Mouse (Mus musculus) midbrain, embryonic 16.5 days (tissue): ENCODE measurements around the gene Lpar2. TPM values are rescaled to one million over a fixed set of nuclear protein-coding genes. Genes with fewer than 3 reads are reported as not detected.

Source experiments
- ATAC-seq: fragments of 200-750 bp; cut with Nextera tagmentation; 2 replicates; pipeline ENCODE4 v1.8.0; 2017; ENCODE audit warnings: moderate TSS enrichment
- H3K27ac ChIP-seq: fragments of 300-500 bp; sonication (generic); 2 replicates; pipeline ENCODE4 v1.5.1; 2014; ENCODE audit warnings: mild to moderate bottlenecking, low read length, mixed read lengths
- H3K27me3 ChIP-seq: fragments of 300-500 bp; sonication (generic); 2 replicates; pipeline ENCODE4 v1.6.1; 2014; ENCODE audit warnings: low read depth, low read length, mixed read lengths; ENCODE audit not compliant: control insufficient read depth, insufficient read depth
- H3K36me3 ChIP-seq: fragments of 300-500 bp; sonication (generic); 2 replicates; pipeline ENCODE4 v1.6.1; 2014; ENCODE audit warnings: mild to moderate bottlenecking, low read length, moderate library complexity, mixed read lengths; ENCODE audit not compliant: control insufficient read depth, insufficient read depth
- H3K4me1 ChIP-seq: fragments of 300-500 bp; sonication (generic); 2 replicates; pipeline ENCODE4 v1.6.1; 2014; ENCODE audit warnings: mild to moderate bottlenecking, low read length, mixed read lengths; ENCODE audit not compliant: control insufficient read depth, insufficient read depth
- H3K4me2 ChIP-seq: fragments of 300-500 bp; sonication (generic); 2 replicates; pipeline ENCODE4 v1.6.1; 2014; ENCODE audit warnings: mild to moderate bottlenecking, low read length, mixed read lengths
- H3K4me3 ChIP-seq: fragments of 300-500 bp; sonication (generic); 2 replicates; pipeline ENCODE4 v1.5.1; 2014; ENCODE audit warnings: low read depth, mild to moderate bottlenecking, low read length, moderate library complexity, mixed read lengths
- H3K9ac ChIP-seq: fragments of 300-500 bp; sonication (generic); 2 replicates; pipeline ENCODE4 v1.6.1; 2014; ENCODE audit warnings: low read depth, low read length, mixed read lengths
- H3K9me3 ChIP-seq: fragments of 300-500 bp; sonication (generic); replicated peaks from 2 replicates; pipeline ENCODE4 v1.6.1; 2014; ENCODE audit warnings: mild to moderate bottlenecking, low read length, mixed read lengths; ENCODE audit not compliant: control insufficient read depth, poor library complexity, severe bottlenecking
- WGBS: fragments of 180-500 bp; shearing (Covaris S2); extraction: QIAGEN DNeasy Blood & Tissue Kit; methylation state at CpG from one replicate; pipeline ENCODE4 v1.1.7; 2014; 5-methylcytosine and 5-hydroxymethylcytosine counted together
- polyA plus RNA-seq: library from polyadenylated mRNA; unstranded; fragments of >200 nt; fragmentation: Nextera tagmentation; extraction: Ambion mirVana; gene quantifications from 2 replicates; pipeline ENCODE4 v1.2.1, GENCODE M21; 2015

Gene Lpar2
- polyA plus RNA-seq, 1 experiment from 2014 or later, result 0.69 TPM

DNA sequence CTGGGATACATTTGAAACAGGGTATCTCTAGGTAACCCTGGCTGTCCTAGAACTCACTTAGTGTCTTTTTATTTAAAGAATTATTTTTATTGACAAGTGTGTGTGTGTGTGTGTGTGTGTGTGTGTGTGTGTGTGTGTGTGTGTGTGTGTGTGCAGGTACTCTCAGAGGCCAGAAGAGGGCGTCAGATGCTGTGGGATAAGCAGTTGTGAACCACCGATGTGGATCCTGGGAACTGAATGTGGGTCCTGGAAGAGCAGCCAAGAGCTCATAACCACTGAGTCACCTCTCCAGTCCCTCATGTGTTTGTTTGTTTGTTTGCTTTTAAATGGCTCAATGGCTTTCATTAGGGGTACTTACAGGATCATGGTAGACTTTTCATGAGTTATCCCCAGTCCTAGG is 7.3 kb upstream of the Lpar2 start:
- Histone ChIP-seq H3K27ac (no peak overlapping the region), H3K27me3 (no peaks in the 10 kb centered on the region), H3K9me3 (no peaks in the 10 kb centered on the region), H3K4me3 (no peak overlapping the region), H3K9ac (no peak overlapping the region), H3K4me2 (no peak overlapping the region), H3K36me3 (peaks cover 40% of the 10 kb centered on the region), H3K4me1 (0 out of 2 replicates have a peak, but pooled peaks cover under 1% of the 10 kb centered on the region)
- no peak for ATAC-seq
- 85% methylated on average over 2 of the region's 2 CpGs for WGBS

- H3K4me3 ChIP-seq, result no peak overlapping the region
- ATAC-seq, result no peak
- H3K36me3 ChIP-seq, result peaks cover 40% of the 10 kb centered on the region
- WGBS, result 98% methylated on average over 4 of the region's 4 CpGs
- no peaks in the 10 kb centered on the region for H3K9me3 ChIP-seq
- no peak overlapping the region for H3K27ac ChIP-seq
- H3K4me1 ChIP-seq, result no peaks in the 10 kb centered on the region
- no peaks in the 10 kb centered on the region for H3K27me3 ChIP-seq
- H3K9ac ChIP-seq, result no peak overlapping the region
- H3K4me2 ChIP-seq, result no peak overlapping the region
These were observed 6.8 kb upstream of the Lpar2 start for GRCm38 (mm10) chr8:69815396-69815795.

GRCm38 (mm10) chr8:69820466-69820865 is 1.8 kb upstream of the Lpar2 start:
- ATAC-seq, result no peak
- H3K36me3 ChIP-seq, result peaks cover 10% of the 10 kb centered on the region
- H3K4me3 ChIP-seq, result no peak overlapping the region
- no peaks in the 10 kb centered on the region for H3K27me3 ChIP-seq
- H3K9ac ChIP-seq, result no peak overlapping the region
- H3K4me1 ChIP-seq, result peaks cover 27% of the 10 kb centered on the region
- H3K9me3 ChIP-seq, result no peaks in the 10 kb centered on the region
- H3K4me2 ChIP-seq, result no peak overlapping the region
- no peak overlapping the region for H3K27ac ChIP-seq
- WGBS, result 89% methylated on average over 9 of the region's 9 CpGs

- H3K4me1 ChIP-seq, result peaks cover 32% of the 10 kb centered on the region
- peak overlapping the region; percentile 80 for H3K4me2 ChIP-seq
- no peaks in the 10 kb centered on the region for H3K9me3 ChIP-seq
- ATAC-seq, result peak; percentile 64
- peak overlapping the region; percentile 78 for H3K27ac ChIP-seq
- peaks cover 13% of the 10 kb centered on the region; the same call in 1 of the 2 replicates for H3K36me3 ChIP-seq
- WGBS, result 1% methylated on average over 16 of the region's 22 CpGs
- no peaks in the 10 kb centered on the region for H3K27me3 ChIP-seq
- H3K4me3 ChIP-seq, result peak overlapping the region; percentile 59
- H3K9ac ChIP-seq, result peak overlapping the region; percentile 76
These were observed 251 bp upstream of the Lpar2 start for GRCm38 (mm10) chr8:69821971-69822385.

GRCm38 (mm10) chr8:69826371-69826770 is 4.1 kb downstream of the Lpar2 start:
- H3K4me2 ChIP-seq, result no peak overlapping the region
- no peak overlapping the region for H3K4me3 ChIP-seq
- H3K27ac ChIP-seq, result no peak overlapping the region
- H3K9ac ChIP-seq, result no peak overlapping the region
- 95% methylated on average over 12 of the region's 12 CpGs for WGBS
- no peak for ATAC-seq
- H3K4me1 ChIP-seq, result peaks cover 32% of the 10 kb centered on the region
- H3K36me3 ChIP-seq, result peaks cover 15% of the 10 kb centered on the region
- no peaks in the 10 kb centered on the region for H3K9me3 ChIP-seq
- no peaks in the 10 kb centered on the region for H3K27me3 ChIP-seq

DNA sequence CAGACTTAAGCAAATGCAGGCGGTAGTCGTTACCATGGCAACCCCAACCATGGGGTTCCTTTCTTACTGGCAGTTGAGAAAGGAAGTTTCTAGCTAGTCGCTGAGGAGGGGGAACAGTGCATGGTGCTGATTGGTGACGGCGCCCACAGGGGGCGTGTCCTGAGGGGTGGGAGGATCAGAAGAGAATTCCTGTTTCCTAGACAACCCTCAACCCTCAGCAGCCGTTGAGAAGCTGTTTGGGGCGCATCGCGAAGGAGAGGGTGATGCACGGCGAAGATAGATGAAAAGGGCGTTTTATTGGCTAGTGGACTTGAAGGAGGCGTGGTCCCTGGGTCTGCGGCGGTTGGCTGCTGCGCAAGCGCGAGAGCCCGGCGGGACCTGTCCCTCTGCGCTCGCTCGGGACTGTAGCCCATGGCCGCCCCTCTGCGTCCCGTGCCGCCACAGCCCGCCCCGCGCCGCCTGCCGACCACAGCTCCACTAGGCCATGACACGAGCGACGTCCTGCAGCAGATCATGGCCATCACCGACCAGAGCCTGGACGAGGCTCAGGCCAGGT is 10.1 kb downstream of the Lpar2 start, which contains the start of gene Pbx4:
Gene Pbx4, plus strand, starts transcription at position 194 of the 556 bp plus-strand sequence.
- Histone ChIP-seq H3K27me3 (no peaks in the 10 kb centered on the region), H3K4me2 (peak within 1 kb of the TSS; percentile 86), H3K9ac (peak within 1 kb of the TSS; percentile 86), H3K4me1 (peaks cover 13% of the 10 kb centered on the region), H3K27ac (peak within 1 kb of the TSS; percentile 87), H3K36me3 (peaks cover 4% of the 10 kb centered on the region), H3K9me3 (no peaks in the 10 kb centered on the region), H3K4me3 (peak within 1 kb of the TSS; percentile 68)
- peak; percentile 99 for ATAC-seq
- under 1% methylated on average over 38 of the region's 38 CpGs for WGBS

DNA sequence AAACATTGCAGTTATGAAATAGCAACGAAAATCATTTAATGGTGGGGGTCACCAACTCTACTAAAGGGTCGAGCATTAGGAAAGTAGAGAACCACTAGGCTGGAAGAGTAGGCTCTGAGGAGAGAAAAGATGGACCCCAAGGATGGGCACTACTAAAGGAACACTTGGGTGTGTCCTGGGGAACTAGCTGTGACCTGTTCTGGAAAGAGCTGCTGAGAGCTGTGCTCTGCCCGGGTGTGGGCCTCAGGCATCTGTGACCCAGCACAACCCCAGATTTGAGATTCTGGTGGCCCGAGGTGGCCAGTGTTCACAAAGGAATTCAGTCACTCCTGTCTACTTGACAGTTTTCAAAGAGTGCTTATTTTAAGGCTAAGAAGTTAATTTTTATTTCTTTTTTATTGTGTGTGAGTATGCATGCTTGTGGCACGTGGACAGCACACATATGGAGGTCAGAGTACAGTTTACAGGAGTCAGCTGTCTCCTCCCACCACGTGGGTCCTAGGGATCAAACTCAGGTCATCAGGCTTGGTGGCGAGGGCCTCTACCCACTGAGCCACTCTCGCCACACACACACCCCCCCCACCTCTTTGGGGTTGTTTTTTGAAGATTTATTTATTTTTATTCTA is 14.9 kb downstream of the Lpar2 start:
- H3K9ac ChIP-seq, result no peak overlapping the region
- ATAC-seq, result no peak
- H3K4me3 ChIP-seq, result no peak overlapping the region
- no peaks in the 10 kb centered on the region for H3K9me3 ChIP-seq
- no peak overlapping the region for H3K27ac ChIP-seq
- no peaks in the 10 kb centered on the region for H3K27me3 ChIP-seq
- H3K36me3 ChIP-seq, result no peaks in the 10 kb centered on the region
- peaks cover 7% of the 10 kb centered on the region for H3K4me1 ChIP-seq
- H3K4me2 ChIP-seq, result no peak overlapping the region
- 92% methylated on average over 8 of the region's 8 CpGs for WGBS

DNA sequence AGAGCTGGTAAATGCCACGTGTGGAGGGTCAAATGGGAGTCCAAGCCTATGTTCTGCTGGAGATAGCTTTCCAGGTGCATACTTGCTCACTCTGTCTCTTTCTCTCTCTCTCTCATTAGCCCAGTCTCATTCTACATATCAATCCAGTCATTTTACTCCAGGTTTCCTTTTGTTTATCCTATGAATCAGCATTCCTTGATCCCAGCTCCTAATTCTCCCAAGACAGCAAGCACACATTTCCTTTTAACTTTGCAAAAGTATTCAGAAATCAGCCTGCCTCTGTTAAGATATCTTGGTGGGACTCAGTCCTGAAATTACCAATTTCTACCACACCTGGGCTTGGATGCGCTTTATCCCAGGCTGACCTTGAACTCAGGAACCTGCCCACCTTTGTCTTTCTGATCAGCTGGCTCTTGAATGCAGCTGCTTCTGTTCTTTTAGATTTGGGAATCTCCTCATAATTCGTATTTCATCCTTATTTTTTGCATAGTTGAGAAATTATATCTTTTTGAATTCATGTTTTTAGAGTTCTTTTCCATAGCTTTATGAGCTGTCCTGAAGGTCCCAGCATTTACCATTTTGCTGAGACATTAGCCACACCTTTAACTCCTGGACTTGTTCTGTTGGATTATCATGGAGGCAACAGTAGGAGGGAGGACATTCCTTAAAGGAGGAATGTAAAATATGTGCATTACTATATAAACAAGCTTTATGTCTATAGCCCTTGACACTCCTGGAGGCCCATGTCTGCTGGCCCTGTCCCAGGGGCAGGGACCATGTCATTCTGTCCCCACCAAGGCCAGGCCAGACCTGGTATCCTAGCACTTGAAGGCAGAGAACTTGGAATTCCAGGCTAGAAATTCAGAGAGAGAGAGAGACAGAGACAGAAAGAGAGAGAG is 25.2 kb downstream of the Lpar2 start:
- no peak overlapping the region for H3K9ac ChIP-seq
- H3K27me3 ChIP-seq, result no peaks in the 10 kb centered on the region
- H3K4me2 ChIP-seq, result no peak overlapping the region
- no peak for ATAC-seq
- no peaks in the 10 kb centered on the region for H3K4me1 ChIP-seq
- WGBS, result 77% methylated on average over 3 of the region's 3 CpGs
- H3K36me3 ChIP-seq, result peaks cover 3% of the 10 kb centered on the region; the same call in 1 of the 2 replicates
- no peak overlapping the region for H3K4me3 ChIP-seq
- no peaks in the 10 kb centered on the region for H3K9me3 ChIP-seq
- H3K27ac ChIP-seq, result no peak overlapping the region
